Mouse (Mus musculus): ENCODE data around the gene Cyp26b1.

Gene Cyp26b1

DNA sequence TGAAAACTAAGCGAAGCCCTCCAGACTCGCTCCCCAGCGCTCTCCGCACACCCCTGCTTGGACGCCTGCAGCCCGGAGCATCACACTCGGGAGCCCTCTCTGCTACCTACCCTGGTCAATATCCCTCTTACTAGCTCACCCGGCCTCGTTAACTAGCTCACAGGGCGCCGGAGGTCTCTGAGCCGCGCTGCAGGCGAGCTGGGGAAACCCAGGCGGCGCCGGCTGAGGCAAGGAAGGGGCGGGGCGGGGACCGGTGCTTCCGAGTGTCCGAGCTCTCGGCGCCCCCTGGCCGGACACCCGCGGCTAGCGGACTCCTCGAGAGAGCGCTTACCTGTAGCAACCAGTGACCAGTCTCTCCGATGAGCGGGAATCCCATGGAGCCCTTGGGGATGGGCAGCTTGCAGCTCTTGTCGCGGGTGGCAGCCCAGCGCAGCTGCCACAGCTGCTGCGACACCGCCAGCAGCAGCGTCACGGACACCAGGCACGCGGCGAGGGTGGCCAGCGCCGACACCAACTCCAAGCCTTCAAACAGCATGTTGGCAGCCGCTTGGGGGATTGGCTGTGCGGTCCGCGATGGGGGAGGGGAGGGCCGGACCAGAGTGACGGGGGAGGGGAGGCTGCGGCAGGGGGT is 6.1 kb downstream of the Cyp26b1 start:
- DNase-seq (ENCODE audit: low spot score in 2 of 2), result no peak

GRCm38 (mm10) chr6:84586551-84587200 is 7.0 kb downstream of the Cyp26b1 start:
- no peak for DNase-seq (ENCODE audit: low spot score in 2 of 2)

GRCm38 (mm10) chr6:84585686-84586300 is 7.9 kb downstream of the Cyp26b1 start:
- DNase-seq (ENCODE audit: low spot score in 2 of 2), result no peak

DNA sequence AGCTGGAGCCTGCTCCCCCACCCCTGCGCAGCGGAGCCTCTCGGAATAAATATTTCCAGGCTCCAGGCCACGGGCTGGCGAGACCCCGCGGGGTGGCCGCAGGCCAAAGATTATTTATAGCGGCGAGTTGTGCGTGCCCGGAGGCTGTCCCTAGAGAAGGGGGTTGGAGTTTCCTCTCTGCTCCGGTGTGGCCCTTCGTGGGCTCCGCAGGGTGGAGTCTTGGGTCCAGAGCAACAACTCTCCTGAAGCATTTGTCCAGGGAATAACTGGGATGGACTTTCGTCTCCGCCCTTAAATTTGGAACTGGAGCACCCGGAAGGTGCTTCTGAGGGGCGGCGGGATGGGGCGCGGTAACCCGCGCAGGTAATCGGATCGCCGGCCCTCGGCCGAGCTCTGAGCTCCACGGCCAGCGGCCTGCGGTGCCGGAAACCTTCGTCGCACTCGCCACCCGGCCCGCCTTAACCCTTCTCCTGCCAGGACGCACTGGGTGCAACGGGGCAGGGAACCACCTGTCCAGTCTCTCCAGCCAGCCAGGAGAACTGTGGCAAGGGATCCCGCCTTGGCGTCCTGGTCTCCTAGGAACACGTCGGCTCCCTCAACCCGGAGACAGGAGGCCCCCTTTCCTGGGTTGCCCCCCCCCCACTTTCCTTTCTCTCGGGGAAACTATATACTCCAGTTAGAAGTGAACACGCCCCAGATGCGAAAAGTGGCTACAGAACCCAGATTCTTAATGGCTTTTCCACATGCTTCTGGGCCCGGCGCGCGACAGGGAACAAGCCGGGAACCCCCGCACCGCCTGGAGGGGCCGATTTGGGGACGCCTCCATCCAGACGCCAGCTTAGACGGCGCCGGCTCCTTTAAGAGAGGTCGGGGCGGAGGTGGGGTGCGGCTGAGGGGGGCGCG is 8.7 kb downstream of the Cyp26b1 start:
- no peak for DNase-seq (ENCODE audit: low spot score in 2 of 2)

- DNase-seq (ENCODE audit: low spot score in 2 of 2), result no peak
These were observed 9.6 kb downstream of the Cyp26b1 start for GRCm38 (mm10) chr6:84583841-84584782.

- no peak for DNase-seq (ENCODE audit: low spot score in 2 of 2)
These were observed 10.3 kb downstream of the Cyp26b1 start for GRCm38 (mm10) chr6:84583371-84583770.

DNA sequence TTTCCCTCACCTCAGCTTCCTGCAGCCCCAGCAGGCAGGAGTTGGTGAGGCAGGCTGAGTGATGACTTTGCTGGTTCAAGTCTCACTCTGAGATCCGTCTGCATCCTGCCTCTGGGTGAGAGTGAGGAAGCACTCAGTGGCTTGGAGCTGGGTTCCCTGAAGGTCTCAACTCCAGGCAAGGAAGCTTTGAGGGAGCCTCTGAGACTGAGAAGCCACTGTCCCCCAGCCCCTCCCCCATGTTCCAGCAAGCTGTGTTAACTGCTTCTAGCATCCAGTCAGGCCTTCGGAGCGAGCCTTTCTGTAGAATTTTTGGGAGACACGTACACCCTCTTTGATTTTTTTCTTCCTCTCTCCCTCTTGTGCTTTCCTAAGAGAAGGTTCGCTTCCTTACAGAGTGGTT is 10.9 kb downstream of the Cyp26b1 start:
- no peak for DNase-seq (ENCODE audit: low spot score in 2 of 2)

- no peak for DNase-seq (ENCODE audit: low spot score in 2 of 2)
These were observed 11.8 kb downstream of the Cyp26b1 start for GRCm38 (mm10) chr6:84581833-84582445.

DNA sequence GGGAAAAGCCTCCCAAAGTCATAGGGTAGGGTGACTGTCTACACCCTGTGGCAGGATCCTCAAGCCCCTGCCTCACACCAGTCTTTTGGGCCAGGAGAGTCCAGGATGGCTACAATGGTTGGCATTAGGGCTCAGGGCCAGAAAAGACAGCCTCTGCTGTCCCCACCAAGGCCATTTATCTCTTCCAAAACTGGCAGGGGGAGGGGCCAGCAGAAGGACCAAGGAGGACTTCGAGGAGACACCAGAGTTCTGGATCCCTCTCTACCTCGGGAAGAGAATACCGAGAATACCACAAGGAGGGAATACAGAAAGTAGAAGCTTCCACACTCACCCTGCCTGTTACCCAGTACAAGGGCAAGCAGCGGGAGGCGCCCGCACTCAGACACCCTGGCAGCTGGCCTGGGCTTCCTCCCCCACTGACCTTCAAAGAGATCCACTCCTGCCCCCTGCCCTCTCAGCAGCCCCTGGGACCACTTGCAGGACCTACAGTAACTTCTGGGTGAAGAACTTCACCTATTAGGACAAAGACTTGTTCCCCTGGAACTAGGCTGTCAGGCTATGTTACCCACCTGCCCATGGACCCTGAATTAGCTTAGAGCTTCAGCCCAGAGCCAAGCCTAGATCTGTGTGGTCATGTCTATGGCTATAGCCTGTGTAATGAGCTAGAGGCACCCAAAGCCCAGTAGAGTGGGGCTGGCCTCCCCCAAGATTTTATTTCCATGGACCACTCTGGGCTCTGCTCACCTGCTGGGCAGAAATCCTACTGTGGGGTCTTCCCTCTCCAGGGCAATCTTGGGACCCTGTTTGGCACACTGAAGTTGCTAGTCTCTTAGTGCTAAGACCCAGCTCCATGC is 12.5 kb downstream of the Cyp26b1 start:
- DNase-seq (ENCODE audit: low spot score in 2 of 2), result no peak

GRCm38 (mm10) chr6:84579508-84579907 is 14.2 kb downstream of the Cyp26b1 start:
- no peak for DNase-seq (ENCODE audit: low spot score in 2 of 2)

DNA sequence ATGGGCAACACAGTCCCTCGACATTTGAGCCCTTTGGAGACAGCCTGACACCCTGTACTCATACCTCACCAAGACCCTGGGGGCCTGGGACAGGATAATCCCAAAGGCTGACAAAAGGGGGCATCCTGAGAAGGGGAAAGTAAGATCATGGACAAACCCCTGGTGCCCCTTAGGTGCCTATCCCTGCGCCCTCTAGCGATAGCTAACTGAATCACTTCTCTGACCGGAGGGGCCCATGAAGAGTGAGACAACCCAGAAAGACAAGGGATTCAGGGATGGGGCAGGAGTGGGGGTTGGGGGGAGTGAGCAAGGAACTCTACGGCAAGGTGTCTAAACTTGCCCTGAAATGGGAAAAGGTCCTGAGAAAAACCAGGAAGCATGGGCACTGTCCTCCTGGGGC is 14.8 kb downstream of the Cyp26b1 start:
- no peak for DNase-seq (ENCODE audit: low spot score in 2 of 2)

DNA sequence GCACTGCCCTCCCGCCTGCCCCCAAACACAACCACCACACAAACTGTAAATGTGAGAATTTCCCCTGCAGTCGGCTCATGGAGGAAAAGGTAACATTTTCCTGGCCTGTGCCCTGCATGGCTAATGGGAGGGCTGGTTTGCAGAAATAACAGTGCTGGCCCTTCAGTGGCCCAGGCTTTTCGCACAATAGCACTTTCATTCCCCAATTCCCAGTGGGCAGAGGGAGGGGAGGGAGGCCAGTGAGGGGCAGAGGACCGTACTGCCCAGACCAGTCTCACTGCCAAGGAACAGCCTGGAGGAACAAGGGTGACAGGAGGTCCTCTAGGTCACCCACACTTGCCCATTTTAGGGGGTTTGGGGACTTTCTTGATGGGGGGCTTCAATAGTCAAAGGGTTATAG is 15.8 kb downstream of the Cyp26b1 start:
- no peak for DNase-seq (ENCODE audit: low spot score in 2 of 2)

DNA sequence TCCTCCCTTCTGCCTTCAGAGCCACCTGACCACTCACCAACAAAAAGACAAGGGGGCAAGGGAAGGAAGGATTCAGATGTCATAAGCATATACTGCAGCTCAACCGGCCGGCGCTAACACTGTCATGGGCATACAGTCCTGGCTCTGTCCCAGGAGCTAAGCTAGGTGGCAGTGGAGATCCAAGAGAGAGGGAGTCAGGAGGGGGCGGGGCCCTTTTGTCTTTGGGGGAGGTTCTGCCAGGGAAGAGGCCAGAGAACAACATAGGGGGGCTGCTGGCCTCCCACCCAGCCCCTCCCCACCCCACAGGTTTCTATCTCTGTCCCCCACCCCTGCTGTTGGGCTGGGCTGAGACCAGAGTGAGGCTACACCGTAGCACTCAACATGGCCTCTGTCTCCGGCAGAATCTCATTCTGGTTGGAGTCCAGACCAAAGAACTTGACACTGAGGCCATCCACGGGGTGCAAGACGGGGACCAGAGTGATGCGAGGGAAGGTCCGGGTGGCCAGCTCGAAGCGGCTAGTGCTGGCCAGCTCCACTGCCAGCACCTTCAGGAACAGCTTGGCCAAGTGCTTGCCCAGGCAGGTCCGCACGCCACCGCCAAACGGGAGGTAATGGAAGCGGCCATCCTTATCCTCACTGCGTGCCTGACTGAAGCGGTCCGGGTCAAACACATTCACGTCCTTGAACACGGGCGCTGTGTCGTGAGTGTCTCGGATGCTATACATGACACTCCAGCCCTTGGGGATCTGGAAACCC is 19.6 kb downstream of the Cyp26b1 start:
- DNase-seq (ENCODE audit: low spot score in 2 of 2), result no peak

GRCm38 (mm10) chr6:84570039-84570438 is 23.7 kb downstream of the Cyp26b1 start:
- DNase-seq (ENCODE audit: low spot score in 2 of 2), result no peak

- DNase-seq (ENCODE audit: low spot score in 2 of 2), result no peak
These were observed 24.1 kb downstream of the Cyp26b1 start for GRCm38 (mm10) chr6:84569590-84569989.

DNA sequence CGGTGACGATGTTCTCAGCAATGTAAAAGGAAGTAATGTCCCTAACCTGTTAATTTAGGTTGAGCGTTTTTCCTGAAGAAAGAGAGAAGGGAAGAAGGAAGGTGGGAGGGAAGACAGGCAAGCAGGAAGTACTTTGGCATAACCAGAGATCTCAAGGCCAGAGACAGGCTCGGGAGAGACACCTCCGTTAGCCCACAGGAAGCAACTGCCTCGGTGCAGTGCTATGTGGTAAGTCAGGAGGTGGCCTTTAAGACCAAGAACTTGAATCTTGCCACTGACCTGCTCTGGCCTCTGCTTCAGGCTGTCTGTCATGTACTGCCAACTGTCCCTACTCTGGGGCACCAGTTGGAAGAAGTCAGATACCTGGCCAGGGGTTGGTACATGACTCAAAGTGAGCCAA is 24.8 kb downstream of the Cyp26b1 start:
- no peak for DNase-seq (ENCODE audit: low spot score in 2 of 2)

GRCm38 (mm10) chr6:84567696-84568095 is 26.0 kb downstream of the Cyp26b1 start:
- no peak for DNase-seq (ENCODE audit: low spot score in 2 of 2)

DNA sequence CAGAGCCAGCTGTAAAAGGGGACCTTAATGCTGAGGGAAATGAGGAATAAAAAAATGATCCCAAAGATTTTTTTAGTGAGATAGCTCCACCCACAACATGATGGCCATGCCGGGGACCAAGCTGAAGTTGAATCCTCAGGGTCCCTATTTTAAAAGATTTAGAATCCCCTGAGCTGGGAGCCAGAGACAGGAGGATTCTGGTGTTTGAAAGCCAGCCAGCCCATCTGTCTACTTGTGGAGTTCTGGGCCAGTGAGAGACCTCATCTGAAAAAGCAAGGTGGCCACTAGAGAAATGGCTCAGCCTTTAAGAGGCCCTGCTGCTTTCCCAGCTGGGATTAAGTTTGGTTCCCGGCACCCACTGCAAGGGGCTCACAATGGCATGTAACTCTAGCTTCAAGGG is 26.9 kb downstream of the Cyp26b1 start:
- DNase-seq (ENCODE audit: low spot score in 2 of 2), result no peak

GRCm38 (mm10) chr6:84565245-84565644 is 28.5 kb downstream of the Cyp26b1 start:
- no peak for DNase-seq (ENCODE audit: low spot score in 2 of 2)
